Mouse (Mus musculus) intestine, embryonic 16.5 days (tissue): Measurements from ENCODE around the gene Dazap1. TPM values are rescaled to one million over a fixed set of nuclear protein-coding genes. Genes with fewer than 3 reads are reported as not detected.
A peak's percentile ranks its signal among the peaks of the same experiment; 100 is the strongest.

Source experiments
- ATAC-seq: fragments of 200-750 bp; cut with Nextera tagmentation; 2 replicates; pipeline ENCODE4 v1.8.0; 2017; ENCODE audit warnings: moderate TSS enrichment, moderate library complexity
- H3K27ac ChIP-seq: fragments of 300-500 bp; sonication (generic); 2 replicates; pipeline ENCODE4 v1.5.1; 2014; ENCODE audit warnings: mild to moderate bottlenecking, low read length
- H3K27me3 ChIP-seq: fragments of 300-500 bp; sonication (generic); replicated peaks from 2 replicates; pipeline ENCODE4 v1.6.1; 2014; ENCODE audit warnings: low read length, control low read depth, mixed read lengths; ENCODE audit not compliant: control insufficient read depth, insufficient read depth
- H3K36me3 ChIP-seq: fragments of 300-500 bp; sonication (generic); 2 replicates; pipeline ENCODE4 v1.6.1; 2014; ENCODE audit warnings: low read length, control low read depth; ENCODE audit not compliant: control insufficient read depth, insufficient read depth
- H3K4me1 ChIP-seq: fragments of 300-500 bp; sonication (generic); 2 replicates; pipeline ENCODE4 v1.6.1; 2014; ENCODE audit warnings: low read length, control low read depth, mixed read lengths; ENCODE audit not compliant: control insufficient read depth, insufficient read depth
- H3K4me2 ChIP-seq: fragments of 300-500 bp; sonication (generic); 2 replicates; pipeline ENCODE4 v1.6.1; 2014; ENCODE audit warnings: low read depth, low read length, control low read depth
- H3K4me3 ChIP-seq: fragments of 300-500 bp; sonication (generic); 2 replicates; pipeline ENCODE4 v1.5.1; 2014; ENCODE audit warnings: mild to moderate bottlenecking, low read length
- H3K9ac ChIP-seq: fragments of 300-500 bp; sonication (generic); 2 replicates; pipeline ENCODE4 v1.6.1; 2014; ENCODE audit warnings: low read depth, low read length
- H3K9me3 ChIP-seq: fragments of 300-500 bp; sonication (generic); 2 replicates; pipeline ENCODE4 v1.6.1; 2016; ENCODE audit warnings: low read length, control low read depth; ENCODE audit not compliant: control insufficient read depth
- WGBS: fragments of 180-500 bp; shearing (Covaris S2); extraction: QIAGEN DNeasy Blood & Tissue Kit; methylation state at CpG from one replicate; pipeline ENCODE4 v1.1.7; 2014; 5-methylcytosine and 5-hydroxymethylcytosine counted together
- polyA plus RNA-seq: library from polyadenylated mRNA; unstranded; fragments of >200 nt; fragmentation: Nextera tagmentation; extraction: Ambion mirVana; gene quantifications from 2 replicates; pipeline ENCODE4 v1.2.1, GENCODE M21; 2015

The Dazap1 gene
- polyA plus RNA-seq, 1 experiment from 2014 or later, result 36.8 TPM

DNA sequence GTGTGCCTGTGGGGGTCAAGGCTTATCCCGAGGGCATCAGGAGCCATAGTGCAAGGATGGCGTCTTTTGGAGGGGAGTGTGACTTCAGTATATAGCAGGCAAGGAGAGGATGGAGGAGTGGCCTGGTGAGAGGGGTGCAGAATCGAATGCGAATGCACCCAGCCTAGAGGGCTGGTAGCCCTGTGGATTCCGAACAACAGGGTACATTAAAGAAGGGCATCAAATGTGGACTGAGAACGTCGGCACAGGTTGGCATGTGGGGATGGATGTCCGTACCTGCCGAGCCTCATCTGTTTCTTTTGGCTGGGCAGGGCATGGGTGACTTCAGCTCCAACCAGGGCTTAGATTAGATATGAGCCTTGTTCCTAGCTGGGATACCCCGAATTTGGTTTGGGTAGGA is 38.5 kb downstream of the Dazap1 start:
- ATAC-seq, result no peak
- H3K27me3 ChIP-seq, result peaks cover 46% of the 10 kb centered on the region
- 52% methylated on average over 10 of the region's 10 CpGs for WGBS

DNA sequence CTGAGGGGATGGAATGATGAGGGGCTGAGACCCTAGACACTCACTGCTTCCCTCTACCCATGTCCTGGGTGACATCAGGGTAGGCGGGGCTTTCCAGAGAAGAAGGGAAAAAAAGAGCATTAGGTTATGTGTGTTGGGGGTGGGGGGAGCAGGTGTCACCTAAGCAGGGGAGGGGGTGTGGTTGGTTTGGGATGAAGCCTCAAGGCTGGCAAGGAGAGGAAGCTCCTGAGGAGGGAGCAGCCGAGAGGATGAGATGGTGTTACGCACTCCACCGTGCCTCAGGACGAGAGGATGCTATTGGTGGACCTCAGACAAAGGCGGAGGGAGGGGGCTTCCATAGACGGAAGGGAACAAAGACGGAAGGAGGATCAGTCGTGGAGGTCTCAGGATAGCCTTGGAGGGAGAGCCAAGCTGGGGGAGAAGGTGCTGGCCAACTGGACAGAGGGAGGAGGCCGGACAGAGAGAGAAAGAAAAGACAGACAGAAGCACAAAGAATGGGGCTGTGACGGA is 39.4 kb downstream of the Dazap1 start:
- no peak for ATAC-seq
- H3K27ac ChIP-seq, result no peak overlapping the region
- peak overlapping the region; percentile 22; the same call in 1 of the 2 replicates for H3K9ac ChIP-seq
- peaks cover 53% of the 10 kb centered on the region for H3K27me3 ChIP-seq
- H3K36me3 ChIP-seq, result no peaks in the 10 kb centered on the region
- no peak overlapping the region for H3K4me2 ChIP-seq
- no peaks in the 10 kb centered on the region for H3K9me3 ChIP-seq
- H3K4me3 ChIP-seq, result no peak overlapping the region
- H3K4me1 ChIP-seq, result peaks cover 11% of the 10 kb centered on the region
- 34% methylated on average over 11 of the region's 11 CpGs for WGBS

More for the DNA sequence above, 38.5 kb downstream of the Dazap1 start:
- Histone ChIP-seq H3K4me1 (peaks cover 15% of the 10 kb centered on the region), H3K4me3 (no peak overlapping the region), H3K27ac (no peak overlapping the region), H3K4me2 (no peak overlapping the region), H3K36me3 (peaks cover 2% of the 10 kb centered on the region; the same call in 1 of the 2 replicates), H3K9me3 (no peaks in the 10 kb centered on the region), H3K9ac (no peak overlapping the region)

DNA sequence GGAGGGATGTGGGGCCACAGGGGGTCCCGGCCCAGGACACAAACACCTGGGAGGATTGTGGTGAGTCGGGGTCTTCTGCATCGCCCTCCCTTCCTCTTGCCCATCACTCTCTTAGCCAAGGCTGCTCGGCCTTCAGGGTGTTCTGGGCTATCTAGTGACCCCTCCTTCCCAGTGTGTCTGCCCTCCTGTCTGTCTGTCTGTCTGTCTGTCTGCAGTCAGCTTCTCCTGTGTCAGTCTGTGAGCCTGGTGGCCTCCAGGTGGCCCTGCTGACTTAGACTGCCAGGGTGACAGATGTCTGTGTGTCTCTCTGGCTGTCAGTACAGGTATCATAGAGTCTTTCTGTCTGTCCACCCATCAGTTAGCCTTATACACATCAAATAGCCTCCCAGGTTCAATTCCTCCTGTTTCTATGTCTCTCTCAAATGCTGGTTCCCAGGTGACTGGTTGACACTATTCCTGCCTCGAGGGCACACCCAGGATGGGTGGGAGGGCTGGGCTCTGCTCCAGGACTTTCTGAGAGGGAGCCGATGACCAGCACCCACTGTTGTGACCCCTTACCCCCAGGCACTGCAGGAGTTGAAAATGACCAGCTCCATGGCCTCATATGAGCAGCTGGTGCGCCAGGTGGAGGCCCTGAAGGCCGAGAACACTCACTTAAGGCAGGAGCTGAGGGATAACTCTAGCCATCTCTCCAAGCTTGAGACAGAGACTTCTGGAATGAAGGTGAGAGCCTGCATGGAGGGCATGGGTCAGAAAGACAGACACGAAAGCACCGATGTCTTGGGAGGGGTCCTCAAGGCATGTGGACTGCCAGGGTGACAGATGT is 40.2 kb downstream of the Dazap1 start:
- H3K4me1 ChIP-seq, result peaks cover 7% of the 10 kb centered on the region
- H3K9ac ChIP-seq, result peak overlapping the region; percentile 22
- H3K27ac ChIP-seq, result no peak overlapping the region
- ATAC-seq, result no peak
- no peak overlapping the region for H3K4me3 ChIP-seq
- peak overlapping the region; percentile 10; the same call in 1 of the 2 replicates for H3K4me2 ChIP-seq
- no peaks in the 10 kb centered on the region for H3K36me3 ChIP-seq
- 71% methylated on average over 10 of the region's 10 CpGs for WGBS
- H3K27me3 ChIP-seq, result peaks cover 57% of the 10 kb centered on the region
- no peaks in the 10 kb centered on the region for H3K9me3 ChIP-seq

DNA sequence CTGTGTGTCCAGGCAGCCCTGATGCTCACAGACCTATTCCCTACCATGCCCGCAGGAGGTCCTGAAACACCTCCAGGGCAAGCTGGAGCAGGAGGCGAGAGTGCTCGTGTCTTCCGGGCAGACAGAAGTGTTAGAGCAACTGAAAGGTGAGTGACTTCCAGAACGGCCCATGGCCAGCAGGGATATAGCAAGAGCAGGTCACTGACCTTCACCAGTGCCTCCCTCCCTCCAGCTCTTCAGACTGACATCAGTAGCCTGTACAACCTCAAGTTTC is 40.7 kb downstream of the Dazap1 start:
- Histone ChIP-seq H3K27ac (no peak overlapping the region), H3K4me2 (no peak overlapping the region), H3K4me3 (no peak overlapping the region), H3K27me3 (peaks cover 57% of the 10 kb centered on the region), H3K9ac (peak overlapping the region; percentile 27), H3K9me3 (no peaks in the 10 kb centered on the region), H3K36me3 (no peaks in the 10 kb centered on the region), H3K4me1 (peaks cover 7% of the 10 kb centered on the region)
- no peak for ATAC-seq
- 64% methylated on average over 5 of the region's 5 CpGs for WGBS

DNA sequence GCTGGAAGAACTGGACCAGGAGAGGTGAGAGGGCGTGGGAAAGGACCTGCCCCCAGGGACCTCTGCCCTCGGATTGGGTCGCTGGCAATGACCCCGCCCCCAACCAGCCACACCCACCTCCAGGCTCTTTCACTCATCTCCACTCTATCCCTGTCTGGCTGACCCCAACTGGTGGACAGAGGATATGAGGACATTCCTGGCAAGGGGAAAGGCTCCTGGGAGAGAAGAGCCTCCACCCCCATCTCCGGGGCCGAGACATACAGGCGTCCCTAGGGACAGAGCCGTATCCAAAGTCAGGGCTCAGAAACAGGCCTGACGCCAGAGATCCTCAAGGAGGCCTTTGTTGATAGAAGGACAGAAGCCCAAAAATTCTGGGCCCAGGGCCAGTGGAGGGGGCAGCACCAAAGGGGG is 41.2 kb downstream of the Dazap1 start:
- peak; percentile 67 for ATAC-seq
- H3K4me3 ChIP-seq, result no peak overlapping the region
- H3K4me2 ChIP-seq, result no peak overlapping the region

DNA sequence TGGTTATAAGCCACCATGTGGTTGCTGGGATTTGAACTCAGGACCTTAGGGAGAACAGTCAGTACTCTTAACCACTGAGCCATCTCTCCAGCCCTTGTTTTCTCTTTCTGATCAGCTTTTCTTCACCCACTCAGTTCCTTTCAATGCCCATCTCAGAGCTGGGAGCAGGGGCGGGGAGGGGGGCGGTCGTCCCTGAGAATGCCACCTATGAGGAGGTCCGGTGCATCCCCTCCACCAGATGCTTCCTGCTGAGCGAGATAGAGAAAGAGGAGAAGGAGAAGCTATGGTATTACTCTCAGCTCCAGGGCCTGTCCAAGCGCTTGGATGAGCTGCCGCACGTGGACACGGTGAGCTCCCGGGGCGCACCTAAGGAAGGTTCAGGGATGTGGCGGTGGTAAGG is 43.2 kb downstream of the Dazap1 start:
- no peak overlapping the region for H3K27ac ChIP-seq
- peak overlapping the region; percentile 23 for H3K4me3 ChIP-seq
- ATAC-seq, result peak; percentile 16
- H3K27me3 ChIP-seq, result peaks cover 36% of the 10 kb centered on the region
- H3K9ac ChIP-seq, result no peak overlapping the region
- WGBS, result 21% methylated on average over 12 of the region's 12 CpGs
- H3K36me3 ChIP-seq, result no peaks in the 10 kb centered on the region
- H3K9me3 ChIP-seq, result no peaks in the 10 kb centered on the region
- peaks cover 7% of the 10 kb centered on the region for H3K4me1 ChIP-seq
- 0 out of 2 replicates have a peak overlapping the region, but pooled peaks have one; percentile 30 for H3K4me2 ChIP-seq

More for the DNA sequence above, 41.2 kb downstream of the Dazap1 start:
- no peaks in the 10 kb centered on the region for H3K36me3 ChIP-seq
- peak overlapping the region; percentile 27 for H3K9ac ChIP-seq
- WGBS, result 13% methylated on average over 9 of the region's 9 CpGs
- peaks cover 7% of the 10 kb centered on the region for H3K4me1 ChIP-seq
- H3K9me3 ChIP-seq, result no peaks in the 10 kb centered on the region
- H3K27me3 ChIP-seq, result peaks cover 55% of the 10 kb centered on the region
- H3K27ac ChIP-seq, result peak overlapping the region; percentile 13; the same call in 1 of the 2 replicates

DNA sequence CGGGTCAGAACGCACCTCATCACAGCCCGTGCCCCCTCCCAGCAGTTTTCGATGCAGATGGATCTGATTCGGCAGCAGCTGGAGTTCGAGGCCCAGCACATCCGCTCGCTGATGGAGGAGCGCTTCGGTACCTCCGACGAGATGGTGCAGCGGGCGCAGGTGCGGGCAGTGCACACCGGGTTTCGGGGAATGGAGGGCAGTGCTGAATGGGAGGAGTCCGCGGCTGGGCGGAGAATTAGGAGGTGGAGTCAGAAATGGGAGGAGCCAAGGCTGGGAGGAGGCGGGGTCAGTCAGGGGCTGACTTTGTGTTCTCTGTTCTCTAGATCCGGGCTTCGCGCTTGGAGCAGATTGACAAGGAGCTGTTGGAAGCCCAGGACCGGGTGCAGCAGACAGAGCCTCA is 43.6 kb downstream of the Dazap1 start:
- no peaks in the 10 kb centered on the region for H3K9me3 ChIP-seq
- peaks cover 7% of the 10 kb centered on the region for H3K4me1 ChIP-seq
- peaks cover 32% of the 10 kb centered on the region for H3K27me3 ChIP-seq
- no peak overlapping the region for H3K9ac ChIP-seq
- H3K4me2 ChIP-seq, result 0 out of 2 replicates have a peak overlapping the region, but pooled peaks have one; percentile 30
- peak overlapping the region; percentile 23 for H3K4me3 ChIP-seq
- peak; percentile 41 for ATAC-seq
- no peaks in the 10 kb centered on the region for H3K36me3 ChIP-seq
- WGBS, result 15% methylated on average over 25 of the region's 25 CpGs
- no peak overlapping the region for H3K27ac ChIP-seq

DNA sequence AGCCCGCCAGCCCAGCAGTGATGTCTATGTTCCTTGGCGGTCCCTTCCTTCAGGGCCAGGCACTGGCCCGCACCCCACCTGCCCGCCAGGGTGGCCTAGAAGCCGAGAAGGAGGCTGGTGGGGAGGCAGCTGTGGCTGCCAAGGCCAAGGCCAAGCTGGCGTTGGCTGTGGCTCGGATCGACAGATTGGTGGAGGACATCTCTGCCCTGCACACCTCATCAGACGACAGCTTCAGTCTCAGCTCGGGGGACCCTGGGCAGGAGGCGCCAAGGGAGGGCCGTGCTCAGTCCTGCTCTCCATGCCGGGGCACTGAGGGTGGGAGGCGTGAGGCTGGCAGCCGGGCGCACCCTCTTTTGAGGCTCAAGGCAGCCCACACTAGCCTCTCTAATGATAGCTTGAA is 50.3 kb downstream of the Dazap1 start:
- Histone ChIP-seq H3K27me3 (peaks cover 50% of the 10 kb centered on the region), H3K9ac (no peak overlapping the region), H3K36me3 (no peaks in the 10 kb centered on the region), H3K9me3 (no peaks in the 10 kb centered on the region), H3K27ac (no peak overlapping the region), H3K4me2 (no peak overlapping the region), H3K4me1 (peaks cover 8% of the 10 kb centered on the region), H3K4me3 (no peak overlapping the region)
- ATAC-seq, result no peak
- WGBS, result 76% methylated on average over 16 of the region's 16 CpGs

DNA sequence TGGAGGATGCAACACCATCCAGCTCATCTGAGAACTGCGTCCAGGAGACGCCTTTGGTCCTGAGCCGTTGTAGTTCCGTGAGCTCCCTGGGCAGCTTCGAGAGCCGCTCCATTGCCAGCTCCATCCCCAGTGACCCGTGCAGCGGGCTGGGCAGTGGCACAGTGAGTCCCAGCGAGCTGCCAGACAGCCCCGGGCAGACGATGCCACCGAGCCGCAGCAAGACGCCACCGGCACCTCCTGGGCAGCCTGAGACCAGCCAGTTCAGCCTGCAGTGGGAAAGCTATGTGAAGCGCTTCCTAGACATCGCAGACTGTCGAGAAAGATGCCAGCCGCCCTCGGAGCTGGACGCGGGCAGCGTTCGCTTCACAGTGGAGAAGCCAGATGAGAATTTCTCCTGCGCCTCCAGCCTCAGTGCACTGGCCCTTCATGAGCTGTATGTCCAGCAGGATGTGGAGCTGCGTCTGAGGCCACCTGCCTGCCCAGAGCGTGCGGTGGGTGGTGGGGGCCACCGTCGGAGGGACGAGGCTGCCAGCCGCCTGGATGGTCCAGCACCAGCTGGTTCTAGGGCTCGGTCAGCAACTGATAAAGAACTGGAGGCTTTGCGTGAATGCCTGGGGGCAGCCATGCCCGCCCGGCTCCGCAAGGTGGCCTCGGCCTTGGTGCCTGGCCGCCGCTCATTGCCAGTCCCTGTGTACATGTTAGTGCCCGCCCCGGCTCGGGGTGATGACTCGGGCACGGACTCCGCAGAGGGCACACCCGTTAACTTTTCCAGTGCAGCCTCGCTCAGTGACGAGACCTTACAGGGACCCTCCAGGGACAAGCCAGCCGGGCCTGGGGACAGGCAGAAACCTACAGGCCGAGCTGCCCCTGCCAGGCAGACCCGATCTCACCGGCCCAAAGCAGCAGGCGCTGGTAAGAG is 51.6 kb downstream of the Dazap1 start:
- 58% methylated on average over 54 of the region's 54 CpGs for WGBS
- ATAC-seq, result no peak
- H3K4me1 ChIP-seq, result peaks cover 15% of the 10 kb centered on the region
- no peaks in the 10 kb centered on the region for H3K36me3 ChIP-seq
- no peak overlapping the region for H3K4me3 ChIP-seq
- no peaks in the 10 kb centered on the region for H3K9me3 ChIP-seq
- peak overlapping the region; percentile 11; the same call in 1 of the 2 replicates for H3K9ac ChIP-seq
- peaks cover 52% of the 10 kb centered on the region for H3K27me3 ChIP-seq
- H3K27ac ChIP-seq, result no peak overlapping the region
- no peak overlapping the region for H3K4me2 ChIP-seq
